Mouse (Mus musculus): ENCODE measurements around the gene Fam83g. TPM values are rescaled to one million over a fixed set of nuclear protein-coding genes. Genes with fewer than 3 reads are reported as not detected.

Gene Fam83g
- polyA plus RNA-seq, 1 experiment = 1.3 TPM

DNA sequence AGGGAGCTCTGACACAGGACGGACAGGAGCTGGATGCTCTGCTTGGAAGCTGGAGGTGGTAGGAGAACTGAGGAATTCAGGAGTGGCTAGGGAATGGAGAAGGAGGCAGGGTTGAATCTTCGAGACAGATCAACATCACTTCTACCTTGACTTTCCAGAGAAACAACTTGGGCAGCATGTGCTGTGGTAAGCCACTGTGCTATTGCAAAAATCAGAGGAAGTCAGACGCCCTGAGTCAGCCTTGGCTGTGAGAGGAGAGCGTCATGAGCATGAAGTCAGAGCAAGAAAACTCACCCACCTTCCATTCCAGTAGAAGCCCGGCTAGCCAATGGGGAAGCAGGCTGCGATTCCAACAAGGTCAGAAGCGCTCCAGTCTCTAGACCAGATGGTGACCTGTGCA is 41.8 kb upstream of the Fam83g start:
- Histone ChIP-seq H3K27me3 (ENCODE audit: control insufficient read depth, insufficient read depth, low read length) (no peaks in the 10 kb centered on the region), H3K36me3 (ENCODE audit: control insufficient read depth, insufficient read depth, low read length) (no peaks in the 10 kb centered on the region), H3K4me3 (ENCODE audit: extremely low read depth, insufficient read depth, insufficient read length) (no peak overlapping the region), H3K27ac (ENCODE audit: insufficient read depth, low read length) (no peak overlapping the region), H3K4me1 (ENCODE audit: control insufficient read depth, insufficient read depth, insufficient read length) (peaks cover 25% of the 10 kb centered on the region)
- TF ChIP-seq CTCF (IDR thresholded peaks at IDR 0.05; ENCODE audit: extremely low read depth, insufficient read depth, insufficient read length, insufficient replicate concordance) = no peak
- TF ChIP-seq POLR2A (IDR thresholded peaks at IDR 0.05; ENCODE audit: low read depth, low read length) = no peak
- 51% methylated on average over 7 of the region's 7 CpGs for WGBS
- DNase-seq (ENCODE audit: low read depth in 1 of 2, low spot score in 2 of 2) = no peak

DNA sequence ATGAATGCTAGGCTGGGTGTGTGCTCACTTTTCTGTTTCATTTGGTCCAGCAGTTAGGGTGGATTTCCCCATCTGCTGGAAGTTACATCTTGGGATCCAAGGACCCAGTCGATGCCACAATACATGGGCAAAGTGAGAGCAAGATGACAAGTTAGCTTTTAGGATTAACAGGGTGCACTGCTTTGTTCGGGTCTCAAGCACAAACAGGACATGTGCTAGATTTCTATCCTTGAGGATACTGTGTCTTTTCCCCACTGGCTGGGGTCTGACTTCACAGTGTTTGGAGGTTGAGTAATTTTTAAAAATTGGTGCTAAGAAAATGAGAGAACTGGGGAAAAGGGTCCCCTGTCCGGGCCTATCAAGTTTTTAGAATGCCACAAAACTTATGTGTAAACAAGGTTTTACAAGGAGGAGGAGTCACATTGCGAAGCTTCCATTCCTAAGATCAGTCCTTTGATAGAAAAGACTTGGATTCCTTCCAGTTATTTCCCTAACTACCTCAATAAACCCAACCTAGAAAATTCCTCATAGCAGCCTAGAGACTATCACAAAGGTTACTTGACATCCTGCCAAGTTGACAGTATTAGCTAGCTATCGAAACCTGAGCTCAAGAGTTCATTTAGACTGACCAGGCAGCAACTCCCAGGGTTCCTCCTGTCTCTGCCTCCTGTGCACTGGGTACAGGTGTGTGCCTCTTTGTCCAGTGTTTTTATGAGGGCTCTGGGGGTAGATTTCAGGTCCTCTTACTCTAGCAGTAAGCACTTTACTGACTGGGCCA is 40.5 kb upstream of the Fam83g start:
- DNase-seq (ENCODE audit: low read depth in 1 of 2, low spot score in 2 of 2) = no peak
- Histone ChIP-seq H3K27ac (ENCODE audit: insufficient read depth, low read length) (no peak overlapping the region), H3K4me1 (ENCODE audit: control insufficient read depth, insufficient read depth, insufficient read length) (peaks cover 37% of the 10 kb centered on the region), H3K36me3 (ENCODE audit: control insufficient read depth, insufficient read depth, low read length) (no peaks in the 10 kb centered on the region), H3K27me3 (ENCODE audit: control insufficient read depth, insufficient read depth, low read length) (no peaks in the 10 kb centered on the region), H3K4me3 (ENCODE audit: extremely low read depth, insufficient read depth, insufficient read length) (no peak overlapping the region)
- WGBS = 86% methylated on average over 5 of the region's 5 CpGs
- TF ChIP-seq CTCF (IDR thresholded peaks at IDR 0.05; ENCODE audit: extremely low read depth, insufficient read depth, insufficient read length, insufficient replicate concordance) = no peak
- TF ChIP-seq POLR2A (IDR thresholded peaks at IDR 0.05; ENCODE audit: low read depth, low read length) = no peak

DNA sequence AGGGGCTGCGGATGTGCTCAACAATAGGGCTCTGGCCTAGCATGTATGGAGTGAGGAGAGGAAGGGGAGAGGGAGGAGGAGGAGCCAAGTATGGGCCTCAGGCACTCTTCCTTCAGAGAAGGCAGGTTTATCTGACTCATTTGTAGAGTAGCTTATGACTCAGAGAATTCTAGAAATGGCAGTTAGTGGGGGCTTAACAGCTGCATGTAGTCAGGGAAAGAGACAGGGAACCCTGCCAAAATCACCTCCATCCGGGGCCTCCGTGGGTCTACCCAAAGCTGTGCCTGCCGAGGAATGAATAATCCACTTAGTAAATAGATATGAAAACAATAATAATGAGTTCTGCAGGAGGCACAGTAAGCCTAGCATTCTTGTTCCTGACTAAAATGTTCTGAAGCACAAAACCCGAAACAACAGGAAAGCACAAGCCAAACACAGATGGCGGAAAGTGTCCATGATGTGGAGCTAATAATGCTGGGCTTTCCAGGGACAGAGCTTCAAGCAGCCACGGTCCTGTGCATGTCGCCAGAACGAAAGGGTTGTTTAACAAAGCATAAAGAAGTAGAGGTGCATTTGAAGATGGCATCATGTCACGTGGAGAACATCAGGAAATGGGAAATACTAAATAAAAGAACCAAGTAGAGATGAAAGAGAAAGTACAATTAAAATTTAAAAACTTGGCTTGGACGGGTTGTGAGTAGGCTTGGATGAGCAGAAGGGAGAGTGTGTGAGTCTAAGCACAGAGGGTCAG is 39.1 kb upstream of the Fam83g start:
- DNase-seq (ENCODE audit: low read depth in 1 of 2, low spot score in 2 of 2) = no peak
- H3K27me3 ChIP-seq (ENCODE audit: control insufficient read depth, insufficient read depth, low read length) = no peaks in the 10 kb centered on the region
- peak overlapping the region; percentile 58 for H3K27ac ChIP-seq (ENCODE audit: insufficient read depth, low read length)
- H3K4me1 ChIP-seq (ENCODE audit: control insufficient read depth, insufficient read depth, insufficient read length) = peaks cover 38% of the 10 kb centered on the region
- no peak overlapping the region for H3K4me3 ChIP-seq (ENCODE audit: extremely low read depth, insufficient read depth, insufficient read length)
- no peaks in the 10 kb centered on the region for H3K36me3 ChIP-seq (ENCODE audit: control insufficient read depth, insufficient read depth, low read length)
- WGBS = 54% methylated on average over 11 of the region's 11 CpGs
- no peak for TF ChIP-seq POLR2A (IDR thresholded peaks at IDR 0.05; ENCODE audit: low read depth, low read length)
- no peak for TF ChIP-seq CTCF (IDR thresholded peaks at IDR 0.05; ENCODE audit: extremely low read depth, insufficient read depth, insufficient read length, insufficient replicate concordance)

- peak overlapping the region; percentile 58 for H3K27ac ChIP-seq (ENCODE audit: insufficient read depth, low read length)
- WGBS = 58% methylated on average over 5 of the region's 5 CpGs
- H3K4me1 ChIP-seq (ENCODE audit: control insufficient read depth, insufficient read depth, insufficient read length) = peaks cover 40% of the 10 kb centered on the region
- no peaks in the 10 kb centered on the region for H3K36me3 ChIP-seq (ENCODE audit: control insufficient read depth, insufficient read depth, low read length)
- no peak overlapping the region for H3K4me3 ChIP-seq (ENCODE audit: extremely low read depth, insufficient read depth, insufficient read length)
- DNase-seq (ENCODE audit: low read depth in 1 of 2, low spot score in 2 of 2) = no peak
- TF ChIP-seq POLR2A (IDR thresholded peaks at IDR 0.05; ENCODE audit: low read depth, low read length) (no peak), CTCF (IDR thresholded peaks at IDR 0.05; ENCODE audit: extremely low read depth, insufficient read depth, insufficient read length, insufficient replicate concordance) (no peak)
- H3K27me3 ChIP-seq (ENCODE audit: control insufficient read depth, insufficient read depth, low read length) = no peaks in the 10 kb centered on the region
Observed at GRCm38 (mm10) chr11:61645357-61645857, 38.5 kb upstream of the Fam83g start.

GRCm38 (mm10) chr11:61646499-61647039 is 37.3 kb upstream of the Fam83g start:
- no peak for DNase-seq (ENCODE audit: low read depth in 1 of 2, low spot score in 2 of 2)
- Histone ChIP-seq H3K4me1 (ENCODE audit: control insufficient read depth, insufficient read depth, insufficient read length) (peaks cover 43% of the 10 kb centered on the region), H3K27ac (ENCODE audit: insufficient read depth, low read length) (peak overlapping the region; percentile 46; the same call in 1 of the 2 replicates), H3K36me3 (ENCODE audit: control insufficient read depth, insufficient read depth, low read length) (no peaks in the 10 kb centered on the region), H3K27me3 (ENCODE audit: control insufficient read depth, insufficient read depth, low read length) (no peaks in the 10 kb centered on the region), H3K4me3 (ENCODE audit: extremely low read depth, insufficient read depth, insufficient read length) (no peak overlapping the region)
- TF ChIP-seq CTCF (IDR thresholded peaks at IDR 0.05; ENCODE audit: extremely low read depth, insufficient read depth, insufficient read length, insufficient replicate concordance) (no peak), POLR2A (IDR thresholded peaks at IDR 0.05; ENCODE audit: low read depth, low read length) (no peak)
- WGBS = 47% methylated on average over 2 of the region's 2 CpGs

- DNase-seq (ENCODE audit: low read depth in 1 of 2, low spot score in 2 of 2) = peak; percentile 59 to 74
- H3K27ac ChIP-seq (ENCODE audit: insufficient read depth, low read length) = peak overlapping the region; percentile 89
- 32% methylated on average over 10 of the region's 10 CpGs for WGBS
- no peak overlapping the region for H3K4me3 ChIP-seq (ENCODE audit: extremely low read depth, insufficient read depth, insufficient read length)
- H3K27me3 ChIP-seq (ENCODE audit: control insufficient read depth, insufficient read depth, low read length) = no peaks in the 10 kb centered on the region
- no peaks in the 10 kb centered on the region for H3K36me3 ChIP-seq (ENCODE audit: control insufficient read depth, insufficient read depth, low read length)
- peaks cover 42% of the 10 kb centered on the region for H3K4me1 ChIP-seq (ENCODE audit: control insufficient read depth, insufficient read depth, insufficient read length)
- TF ChIP-seq CTCF (IDR thresholded peaks at IDR 0.05; ENCODE audit: extremely low read depth, insufficient read depth, insufficient read length, insufficient replicate concordance) (no peak), POLR2A (IDR thresholded peaks at IDR 0.05; ENCODE audit: low read depth, low read length) (no peak)
Observed at GRCm38 (mm10) chr11:61647110-61647910, 36.6 kb upstream of the Fam83g start.
